Mouse (Mus musculus): ENCODE data around the gene Ubr3.

Ubr3 gene

DNA sequence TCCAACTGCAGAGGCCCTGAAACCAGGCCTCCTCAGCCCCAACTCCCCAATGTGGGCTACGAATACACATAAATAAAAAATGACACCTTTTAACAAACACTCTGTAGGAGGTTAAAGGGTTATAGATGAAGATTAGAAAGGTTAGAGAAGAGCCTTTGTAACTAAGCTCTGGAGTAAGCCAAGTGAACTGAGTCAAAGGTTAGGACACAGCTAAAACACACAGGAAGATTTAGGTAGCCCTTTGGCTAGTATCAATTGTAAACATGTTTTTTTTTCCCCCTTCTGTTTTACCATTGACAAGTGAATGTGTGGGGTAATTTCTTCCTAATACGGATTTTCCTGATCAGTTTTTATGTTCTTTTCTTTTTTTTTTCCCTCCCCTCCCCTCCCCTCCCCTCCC is 15.8 kb downstream of the Ubr3 start:
- DNase-seq: no peak

DNA sequence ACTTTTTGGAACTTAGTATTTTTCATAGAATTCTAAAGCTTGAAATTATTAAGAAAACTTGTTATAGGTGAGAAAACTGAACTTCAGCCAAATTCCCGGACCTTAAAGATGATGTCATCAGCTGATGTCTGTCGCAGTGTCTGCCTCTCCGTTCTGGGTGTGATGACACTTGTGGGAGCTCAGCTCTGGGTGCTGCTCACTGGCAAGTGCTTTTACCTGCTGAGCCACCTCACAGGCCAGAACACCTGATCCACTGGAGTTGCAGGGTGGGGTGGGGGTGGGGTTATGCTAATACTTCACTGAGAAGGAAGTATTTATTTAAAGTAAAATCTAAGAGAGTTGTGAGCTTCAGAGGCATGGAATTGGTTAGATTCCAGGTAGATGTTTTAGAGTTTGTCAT is 20.3 kb downstream of the Ubr3 start:
- no peak for DNase-seq

DNA sequence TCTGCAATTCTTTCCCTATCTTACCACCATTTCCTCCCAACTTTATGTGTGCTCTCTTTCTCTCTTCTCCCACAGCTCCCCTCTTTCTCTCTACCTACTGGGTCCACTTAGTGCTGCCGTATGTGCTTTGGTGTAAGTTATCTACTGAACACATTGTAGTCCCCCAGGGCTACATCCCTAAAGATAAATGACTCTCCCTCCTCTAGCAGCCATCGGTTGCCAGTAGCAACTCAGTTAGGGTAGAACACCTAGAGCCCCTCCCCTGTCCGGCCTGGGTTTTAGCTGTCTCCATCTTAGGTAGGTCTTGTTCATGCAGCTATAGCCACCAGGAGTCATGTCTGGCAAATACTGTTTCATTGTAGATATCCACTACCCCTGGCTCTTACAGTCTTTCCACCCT is 27.9 kb downstream of the Ubr3 start:
- no peak for DNase-seq

DNA sequence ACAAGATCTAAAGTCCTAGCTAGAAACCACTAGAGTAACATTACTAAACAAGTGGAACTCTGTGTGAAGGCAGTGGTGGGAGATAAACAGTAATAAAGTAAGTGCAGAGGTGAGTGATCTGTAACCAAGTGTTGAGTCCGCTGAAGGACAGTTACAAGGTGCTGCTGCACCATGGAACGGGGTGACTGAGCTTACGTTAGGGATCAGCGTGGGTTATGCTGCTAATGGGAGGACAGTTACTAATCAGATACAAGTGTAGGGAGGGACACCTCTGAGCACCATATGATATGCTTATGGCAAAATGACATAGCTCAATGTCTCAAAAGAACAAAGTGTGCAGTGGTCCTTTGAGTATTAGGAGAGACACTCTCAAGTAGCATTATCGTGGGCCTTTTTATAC is 39.3 kb downstream of the Ubr3 start:
- DNase-seq: no peak

DNA sequence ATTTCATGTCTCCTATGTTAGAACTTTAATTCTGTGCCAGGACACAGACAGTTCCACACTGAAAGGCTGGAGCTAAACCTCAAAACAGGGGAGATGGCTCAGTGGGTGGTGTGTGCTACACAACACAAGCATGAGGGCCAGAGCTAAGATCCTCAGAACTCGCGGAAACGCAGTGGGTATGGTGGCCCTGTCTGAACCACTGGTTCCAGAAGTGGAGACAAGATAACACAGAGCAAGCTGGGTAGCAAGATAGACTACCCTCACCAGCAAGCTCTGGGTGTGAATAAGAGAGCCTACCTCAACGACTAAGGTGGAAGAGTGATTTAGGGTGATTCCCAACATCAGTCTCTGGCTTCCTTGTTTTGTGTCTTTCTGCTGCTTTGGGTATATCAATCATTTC is 42.2 kb downstream of the Ubr3 start:
- DNase-seq: no peak

DNA sequence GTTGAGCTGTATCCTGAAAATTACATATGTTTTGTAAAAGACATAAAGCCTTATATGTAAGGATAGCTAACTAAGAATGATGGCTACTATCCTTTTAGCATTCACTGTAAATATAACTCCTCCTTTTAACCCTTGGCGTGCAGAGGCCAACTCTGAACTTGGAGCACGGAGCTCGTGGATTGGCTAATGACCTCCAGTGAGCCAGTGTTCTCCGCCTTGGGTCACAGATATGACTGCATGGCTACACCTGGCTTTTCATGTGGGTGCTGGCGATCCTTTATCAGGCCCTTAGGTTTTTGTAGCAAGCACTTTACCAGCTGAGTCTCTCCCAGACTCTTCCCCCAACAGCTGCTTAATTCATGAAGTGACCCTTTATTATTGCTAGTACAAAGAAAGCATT is 42.6 kb downstream of the Ubr3 start:
- DNase-seq: no peak

DNA sequence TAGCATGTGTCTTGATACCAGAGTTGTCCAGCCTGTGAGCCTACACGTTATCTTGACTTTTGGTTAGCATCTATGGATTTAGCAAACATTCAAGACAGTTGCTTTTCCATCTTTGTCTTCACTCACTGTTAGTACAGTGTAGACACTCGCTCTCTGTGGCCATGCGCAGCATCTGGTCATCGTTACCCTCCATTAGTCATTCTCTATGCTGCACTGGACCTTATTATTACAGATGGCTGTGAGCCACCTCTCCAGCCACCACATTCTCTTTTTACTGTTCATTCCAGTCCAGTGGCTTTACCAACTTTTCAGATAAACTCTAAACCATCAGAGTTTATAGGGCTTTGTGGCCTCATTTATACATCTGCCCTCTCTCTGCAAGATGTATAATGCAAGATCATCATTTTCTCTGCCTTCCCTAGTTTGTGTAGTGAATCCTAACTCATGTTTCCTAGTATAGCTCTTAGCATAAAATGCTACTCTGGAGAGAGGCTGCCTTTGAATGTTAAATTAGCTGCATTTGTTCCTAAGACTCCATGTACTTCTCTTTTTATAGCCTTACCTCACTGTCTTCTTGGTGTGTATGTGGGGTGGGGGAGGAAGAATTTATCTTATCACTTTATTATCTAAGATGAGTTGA is 44.5 kb downstream of the Ubr3 start:
- DNase-seq: no peak

DNA sequence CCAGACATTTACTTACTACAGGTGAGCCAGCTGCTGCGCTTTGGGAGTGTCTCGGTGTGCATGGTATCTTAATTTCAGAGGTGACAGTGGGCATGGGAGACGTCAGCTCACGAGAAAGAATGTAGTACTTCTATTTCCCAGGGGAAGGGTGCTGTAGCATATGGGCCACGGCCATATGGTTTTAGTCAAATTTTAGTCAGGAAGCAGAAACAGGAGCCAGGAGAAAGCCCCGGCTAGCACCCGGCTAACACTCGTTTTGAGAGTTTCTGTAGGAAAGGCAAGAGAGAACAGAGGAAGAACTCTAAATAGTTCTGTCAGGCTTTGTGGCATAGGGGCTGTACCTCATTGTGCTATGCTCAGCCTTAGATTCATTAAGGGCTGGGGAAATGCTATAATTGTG is 55.8 kb downstream of the Ubr3 start:
- DNase-seq: no peak

DNA sequence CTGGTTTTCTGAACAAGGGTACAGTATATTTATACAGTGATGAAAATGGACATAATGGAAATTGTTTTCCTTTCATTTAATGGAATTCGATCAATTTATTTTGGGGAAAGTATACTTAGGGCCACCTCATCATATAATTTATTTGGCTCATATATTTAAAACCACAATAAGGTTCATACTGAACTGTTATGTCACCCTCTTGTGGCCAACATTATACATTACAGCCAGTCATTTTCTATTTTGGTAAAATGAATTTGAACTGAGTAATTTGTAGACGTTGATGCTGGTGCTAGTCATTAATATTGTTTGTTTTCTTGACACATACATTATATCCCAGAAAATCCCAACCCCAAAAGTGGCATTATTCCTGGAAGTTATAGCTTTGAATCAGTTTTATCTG is 58.6 kb downstream of the Ubr3 start:
- peak in 1 of 2 experiments; percentile 7 for DNase-seq

DNA sequence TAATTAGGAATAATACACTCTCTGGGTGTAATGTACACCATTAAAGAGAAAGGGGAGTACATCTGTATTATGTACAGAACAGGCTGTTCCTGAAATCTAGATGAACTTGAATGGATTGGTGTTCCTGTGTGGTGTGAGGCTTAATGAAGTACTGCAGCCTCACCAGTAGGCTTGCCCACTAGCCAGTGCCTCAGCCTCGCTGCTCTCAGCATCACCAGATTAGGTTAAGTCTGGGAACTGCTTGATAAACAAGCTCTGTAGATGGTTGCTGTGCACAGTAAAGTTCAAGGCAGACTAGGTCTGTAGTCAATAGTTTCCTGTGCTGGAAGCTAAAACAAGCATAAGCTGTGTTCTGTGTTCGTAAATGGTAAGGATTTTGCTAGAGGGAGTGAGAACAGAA is 60.6 kb downstream of the Ubr3 start:
- no peak for DNase-seq

DNA sequence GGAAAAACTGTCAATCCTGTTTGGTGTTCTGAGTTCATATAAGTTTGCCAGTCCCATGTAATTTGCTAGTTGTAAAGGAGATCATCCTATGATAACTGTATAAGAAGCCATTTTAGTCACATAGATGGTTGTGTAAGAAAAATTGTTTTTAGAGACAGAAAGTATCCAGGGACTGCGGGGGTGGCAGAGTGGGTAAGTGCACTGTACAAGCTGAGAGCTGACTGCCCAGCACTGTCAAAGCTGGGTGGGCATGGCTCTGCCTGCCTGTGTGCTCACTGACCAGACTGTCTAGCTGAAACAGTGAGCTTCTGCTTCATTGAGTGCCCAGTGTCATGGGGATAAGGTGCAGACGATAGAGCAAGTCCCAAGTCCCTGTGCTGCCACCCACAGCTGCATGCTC is 77.8 kb downstream of the Ubr3 start:
- DNase-seq: no peak

DNA sequence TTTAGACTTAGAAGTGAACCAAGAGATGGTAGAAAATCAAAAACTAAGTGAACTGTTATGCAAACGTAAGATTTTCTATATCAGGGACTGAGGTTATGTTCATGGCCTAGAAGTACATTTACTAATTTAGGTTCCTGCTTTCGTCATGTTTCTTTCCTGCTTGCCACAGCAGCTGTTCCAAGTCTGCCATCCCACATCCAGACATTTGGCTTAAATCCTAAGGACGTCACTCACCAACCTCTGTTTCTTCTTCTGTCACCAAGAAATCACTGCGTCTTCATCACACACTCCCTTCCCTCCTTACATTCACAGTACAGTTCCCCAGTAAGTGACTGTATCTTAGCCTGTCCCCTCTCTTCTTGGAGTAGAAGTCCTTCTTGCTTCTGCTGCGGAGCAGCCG is 92.2 kb downstream of the Ubr3 start:
- DNase-seq: no peak

DNA sequence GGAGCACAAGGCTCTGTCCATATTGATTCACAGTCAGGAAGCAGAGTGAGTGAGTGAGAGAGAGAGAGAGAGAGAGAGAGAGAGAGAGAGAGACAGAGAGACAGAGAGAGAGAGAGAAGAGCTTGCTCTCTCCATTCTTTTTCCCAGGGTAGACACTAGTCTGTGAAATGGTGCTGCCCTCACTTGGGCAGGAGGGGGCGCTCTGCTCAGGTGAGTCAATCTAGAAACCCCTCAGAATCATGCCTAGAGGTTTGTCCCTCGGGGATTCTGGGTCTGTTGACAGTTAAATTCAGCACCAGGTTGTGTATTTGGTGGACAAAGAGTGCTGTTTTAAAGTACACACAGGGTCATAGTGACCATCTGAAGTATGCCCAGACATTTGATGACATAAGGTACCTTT is 93.6 kb downstream of the Ubr3 start:
- DNase-seq: peak in 1 of 2 experiments; percentile 21

DNA sequence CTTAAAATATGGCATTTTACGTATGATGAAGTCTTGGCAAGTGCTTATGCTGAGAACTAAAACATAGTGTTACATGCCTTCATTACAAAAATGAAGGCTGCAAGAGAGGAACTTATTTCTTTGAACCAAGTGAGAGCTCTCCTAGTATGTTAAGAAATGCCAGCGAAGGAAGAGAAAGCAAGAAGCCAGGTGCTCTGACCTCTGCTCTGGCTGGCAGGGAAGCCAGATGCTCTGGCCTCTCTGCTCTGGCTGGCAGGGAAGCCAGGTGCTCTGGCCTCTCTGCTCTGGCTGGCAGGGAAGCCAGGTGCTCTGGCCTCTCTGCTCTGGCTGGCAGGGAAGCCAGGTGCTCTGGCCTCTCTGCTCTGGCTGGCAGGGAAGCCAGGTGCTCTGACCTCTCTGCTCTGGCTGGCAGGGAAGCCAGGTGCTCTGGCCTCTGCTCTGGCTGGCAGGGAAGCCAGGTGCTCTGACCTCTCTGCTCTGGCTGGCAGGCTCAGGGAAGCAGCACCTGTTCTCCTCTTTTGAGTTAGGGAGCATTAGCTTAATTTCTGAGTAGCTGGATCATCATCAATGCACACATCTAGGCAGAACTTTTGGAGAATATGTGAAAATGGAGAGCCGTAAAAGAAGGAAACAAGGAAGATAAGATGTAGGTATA is 97.2 kb downstream of the Ubr3 start:
- peak in 1 of 2 experiments; percentile 16 for DNase-seq

DNA sequence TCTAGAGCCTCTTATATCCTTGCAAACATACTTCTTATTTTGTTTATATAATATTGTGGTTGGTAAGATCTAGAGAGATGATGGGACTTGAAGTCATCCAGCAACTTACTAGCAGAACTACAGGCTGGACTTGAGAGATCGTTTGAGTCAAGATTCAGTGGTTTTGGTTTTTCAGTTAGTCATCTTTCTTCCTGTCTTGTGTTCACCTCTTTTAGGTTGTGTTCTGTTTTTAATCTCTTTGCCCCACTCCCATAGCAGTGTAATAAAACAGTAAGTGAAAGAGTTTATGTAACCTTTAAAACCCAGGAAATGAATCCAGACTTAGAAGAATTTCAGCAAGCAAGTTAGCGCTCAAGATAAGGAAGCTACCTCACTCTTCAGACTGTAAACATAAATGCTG is 97.7 kb downstream of the Ubr3 start:
- no peak for DNase-seq

DNA sequence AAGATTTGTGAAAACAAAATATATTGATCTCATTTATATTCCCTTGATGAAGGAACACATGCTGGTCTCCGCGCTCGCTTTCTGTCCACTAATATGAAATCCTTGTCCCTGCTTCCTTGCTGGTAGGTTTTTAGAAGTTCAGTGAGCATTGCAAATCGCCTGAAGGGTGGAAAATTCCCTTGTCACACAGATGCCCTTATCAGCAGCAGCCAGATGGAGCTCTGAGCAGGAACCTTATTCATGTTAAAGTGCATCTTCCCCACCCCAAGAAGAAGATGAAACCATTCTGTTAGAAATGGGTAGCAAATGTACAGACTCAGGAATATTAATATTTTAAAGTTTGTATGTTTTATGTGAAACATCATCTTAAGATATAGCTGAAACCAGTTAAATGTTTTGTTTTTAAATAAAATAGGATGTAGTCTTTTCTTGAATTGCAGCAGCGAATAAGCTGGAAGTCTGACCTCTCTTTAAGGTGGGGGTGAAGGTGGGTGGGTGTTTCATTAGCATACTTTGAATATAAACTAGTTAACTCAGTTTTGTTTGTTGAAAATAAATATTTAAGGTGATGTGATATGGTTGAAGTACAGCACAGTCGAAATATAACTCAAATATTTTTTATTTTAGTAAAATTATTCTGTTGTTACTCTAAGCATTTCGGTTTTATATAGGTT is 102.2 kb downstream of the Ubr3 start:
- DNase-seq: no peak

DNA sequence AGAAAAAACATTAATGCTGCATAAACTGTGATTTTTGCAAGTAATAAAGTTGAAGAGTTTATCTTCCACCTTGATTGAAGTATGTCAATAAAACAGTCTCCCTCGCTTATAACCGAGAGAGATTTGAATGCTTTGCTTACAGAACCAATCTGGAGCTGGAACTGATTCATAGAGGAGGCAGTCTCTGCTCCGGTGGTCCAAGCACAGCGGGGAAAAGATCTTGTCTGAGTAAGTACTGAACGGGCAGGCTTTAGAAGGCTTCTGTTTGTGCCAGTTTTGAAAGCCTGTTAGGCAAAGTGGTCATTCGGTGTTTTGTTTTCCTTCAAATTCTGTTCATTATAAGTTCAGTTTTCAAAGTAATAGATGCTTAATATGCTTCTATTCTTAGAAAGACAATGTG is 103.3 kb downstream of the Ubr3 start:
- DNase-seq: no peak

DNA sequence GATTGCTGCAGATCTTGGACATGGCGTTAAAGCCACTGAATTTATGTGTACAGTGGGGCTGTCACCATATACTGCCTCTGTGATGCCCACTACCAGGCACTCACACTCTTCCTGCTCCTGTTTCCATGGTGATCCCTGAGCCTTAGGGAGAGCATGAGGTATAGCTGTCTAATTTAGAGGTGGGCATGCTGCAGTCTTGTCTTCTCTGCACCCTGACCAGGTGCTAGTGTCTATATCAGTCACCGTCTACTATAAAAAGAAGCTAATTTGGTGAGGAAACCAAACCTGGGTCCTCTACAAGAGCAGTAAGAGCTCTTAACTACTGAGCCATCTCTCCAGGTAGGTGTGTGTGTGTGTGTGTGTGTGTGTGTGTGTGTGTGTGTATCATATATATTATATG is 109.4 kb downstream of the Ubr3 start:
- no peak for DNase-seq

DNA sequence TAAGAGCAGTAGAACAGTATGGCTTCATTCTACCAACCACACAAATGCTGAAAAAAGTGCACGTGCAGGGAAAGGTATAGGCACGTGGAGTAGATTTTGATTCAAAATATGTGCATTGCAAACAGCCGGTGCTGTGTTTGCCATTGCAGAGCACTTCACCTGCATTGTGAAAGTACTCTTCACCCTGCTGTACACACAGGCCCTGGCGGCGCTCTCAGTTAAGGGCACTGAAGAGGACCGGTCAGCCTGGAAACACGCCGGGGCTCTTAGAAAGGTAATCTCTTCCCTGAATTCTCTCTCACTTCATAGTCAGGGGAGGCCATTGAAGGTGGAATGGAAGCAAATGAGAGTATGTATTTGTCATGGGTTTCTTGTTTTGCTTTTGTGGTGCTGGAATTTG is 115.9 kb downstream of the Ubr3 start:
- no peak for DNase-seq

DNA sequence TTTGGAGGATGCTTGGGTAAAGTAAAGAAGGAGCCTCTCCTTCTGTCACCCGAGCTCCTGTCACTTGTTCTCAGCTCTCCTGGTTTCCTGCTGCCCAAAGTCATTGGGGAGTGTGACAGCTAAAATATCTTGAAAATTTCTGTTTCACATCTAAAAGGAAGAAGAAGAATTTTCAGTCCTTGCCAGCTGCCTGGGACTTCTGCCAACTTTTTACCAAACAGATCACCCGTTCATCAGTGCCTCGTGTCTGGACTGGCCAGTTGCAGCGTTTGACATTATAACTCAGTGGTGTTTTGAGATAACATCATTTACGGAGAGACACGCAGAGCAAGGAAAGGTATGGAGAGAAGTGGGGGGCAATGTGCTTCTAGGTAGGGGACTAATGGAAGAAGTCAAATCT is 121.2 kb downstream of the Ubr3 start:
- DNase-seq: peak; percentile 16 to 57

DNA sequence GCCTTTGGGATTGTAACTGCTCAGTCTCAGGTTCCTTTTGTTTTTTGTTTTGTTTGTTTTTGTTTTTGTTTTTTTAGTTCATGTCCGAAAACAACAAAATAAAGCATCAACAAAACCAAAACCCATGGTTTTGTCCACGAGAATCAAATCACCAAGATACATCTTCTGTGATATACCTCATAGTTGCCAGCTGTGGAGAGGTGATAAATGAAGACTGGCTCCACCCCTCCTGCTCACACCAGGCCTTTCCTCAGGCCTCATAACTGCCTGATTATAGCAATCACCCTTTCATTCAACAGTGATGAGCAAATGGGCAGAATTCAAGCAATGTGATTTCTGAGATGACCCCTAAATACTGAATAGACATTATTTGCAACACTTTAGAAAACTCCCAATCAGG is 127.4 kb downstream of the Ubr3 start:
- DNase-seq: no peak

DNA sequence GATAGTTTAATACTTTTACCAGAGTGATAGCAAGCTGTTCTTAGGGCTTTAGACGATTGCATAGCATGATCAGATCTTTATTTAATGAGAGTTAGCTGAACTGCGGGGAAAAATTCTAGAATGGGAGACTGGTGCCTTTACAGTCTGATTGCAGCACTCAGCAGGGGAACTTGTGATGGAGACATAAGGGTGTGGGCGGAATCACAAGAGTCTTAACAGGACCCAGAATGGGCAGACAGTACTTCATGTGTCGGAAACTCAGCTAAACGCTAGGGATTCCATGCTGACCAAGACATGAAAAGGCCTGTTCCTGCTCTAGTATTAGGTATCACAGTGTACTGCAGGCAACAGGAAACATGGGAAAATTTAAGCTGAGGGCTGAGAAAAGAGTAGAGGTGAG is 128.7 kb downstream of the Ubr3 start:
- no peak for DNase-seq

DNA sequence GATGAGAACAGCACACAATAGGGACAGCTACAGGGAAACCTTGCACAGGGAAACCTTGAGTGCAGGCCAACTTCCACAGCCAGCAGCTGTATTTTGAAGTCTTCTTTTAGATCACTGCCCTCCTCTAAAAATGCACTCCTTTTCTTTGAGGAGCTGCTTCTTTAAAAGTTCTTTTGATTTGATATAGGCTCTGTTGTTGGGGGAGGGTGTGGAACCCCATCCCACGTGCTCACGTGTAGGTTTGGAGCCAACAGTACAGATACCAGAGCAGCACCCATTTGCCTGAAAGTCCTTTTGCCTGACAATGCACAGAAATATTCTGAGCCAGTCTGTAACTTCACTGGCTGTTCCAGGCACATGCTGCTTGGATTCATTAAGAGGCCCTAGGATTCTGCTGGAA is 134.4 kb downstream of the Ubr3 start:
- DNase-seq: no peak

DNA sequence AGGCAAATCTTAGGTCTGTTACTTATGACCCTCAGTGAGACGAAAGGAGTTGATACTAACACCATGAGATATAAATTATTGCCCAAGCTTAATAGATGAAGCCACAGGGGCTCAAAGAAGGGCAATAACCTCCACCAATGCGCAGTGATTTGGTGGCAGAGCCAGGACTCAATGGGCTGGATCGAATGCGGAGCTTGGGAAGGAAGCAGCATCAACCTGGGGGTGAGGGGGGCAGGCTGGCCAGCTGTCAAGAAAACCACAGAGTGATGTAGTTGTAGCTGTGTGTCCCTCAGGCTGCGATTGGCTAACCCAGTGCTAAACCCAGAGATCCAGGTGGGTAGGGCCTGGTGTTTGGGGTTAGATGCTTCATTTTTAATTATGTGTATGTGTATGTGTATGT is 137.8 kb downstream of the Ubr3 start:
- DNase-seq: no peak

DNA sequence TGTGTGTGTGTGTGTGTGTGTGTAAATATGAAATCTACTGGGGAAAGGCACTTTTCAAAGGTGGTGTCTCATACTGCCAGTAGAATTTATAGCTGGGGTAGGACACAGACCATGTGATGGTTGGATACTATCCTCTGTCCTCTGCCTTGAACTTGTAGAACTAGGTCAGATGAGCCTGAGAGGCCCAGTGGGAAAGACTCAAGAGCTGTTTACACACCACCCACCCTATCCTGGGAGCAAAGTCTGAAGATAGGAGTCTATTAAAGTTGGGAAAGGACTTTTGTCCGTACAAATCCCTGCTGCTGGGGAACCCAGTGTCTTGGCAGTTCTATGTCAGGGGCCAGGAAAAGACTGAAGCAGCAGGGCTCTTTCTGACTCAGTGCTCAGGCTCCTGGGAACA is 138.3 kb downstream of the Ubr3 start:
- DNase-seq: no peak

Measured in kidney, postnatal 36 days (tissue).